Mouse (Mus musculus): Measurements from ENCODE around the gene Fam166b.

DNA sequence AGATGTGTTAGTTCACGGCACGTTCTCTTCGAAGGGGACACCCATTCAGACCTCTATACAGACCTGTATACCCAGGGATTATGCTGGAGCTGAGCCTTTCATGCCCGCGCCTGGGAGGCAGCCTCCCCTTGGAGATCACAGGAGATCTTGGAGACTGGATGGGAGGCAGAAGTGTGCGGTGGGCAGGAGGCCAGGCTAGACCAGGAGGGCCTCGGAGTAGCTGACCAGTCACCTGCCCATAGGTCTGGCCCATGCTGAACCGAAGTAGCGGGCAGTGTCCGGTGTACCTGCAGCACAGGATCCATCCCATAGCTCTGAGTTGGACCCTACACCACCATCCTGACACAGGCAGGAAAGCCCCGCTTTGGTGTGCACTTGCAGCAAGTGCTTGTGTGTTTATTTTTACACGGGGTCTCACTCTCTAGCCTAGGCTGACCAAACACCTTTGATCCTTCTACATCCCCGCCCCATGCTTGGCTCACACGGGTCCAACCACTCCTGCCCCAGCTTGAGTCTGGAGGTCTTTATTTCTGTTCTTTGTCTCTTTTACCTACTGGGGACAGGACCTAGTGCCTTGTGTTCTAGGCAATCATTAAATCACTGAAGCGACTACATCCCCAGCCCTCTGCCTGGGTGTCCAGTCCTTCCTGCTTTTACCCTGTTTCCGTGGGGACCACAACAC is 613 bp downstream of the Fam166b start:
- no peak for TF ChIP-seq POLR2A (IDR thresholded peaks at IDR 0.05; ENCODE audit: borderline replicate concordance, extremely low read depth, low read depth, low read length)
- no peak for TF ChIP-seq CTCF (IDR thresholded peaks at IDR 0.05; ENCODE audit: insufficient read depth, low read length)

Measured in lung, adult 2 months (tissue).